Mouse (Mus musculus): ENCODE measurements around the gene Tmem243.

GRCm38 (mm10) chr5:9163411-9163810, 62.9 kb downstream of the Tmem243 start:
- TF ChIP-seq POLR2A (IDR thresholded peaks at IDR 0.05; ENCODE audit: control insufficient read depth, extremely low read depth, insufficient read depth, low read length, poor library complexity) (no peak), CTCF (IDR thresholded peaks at IDR 0.05; ENCODE audit: borderline replicate concordance, control insufficient read depth, extremely low read depth, insufficient read depth, low read length, poor library complexity) (no peak)

Data from thymus, adult 2 months (tissue).